Mouse (Mus musculus): ENCODE measurements around the gene Cdkl4. TPM values are rescaled to one million over a fixed set of nuclear protein-coding genes. Genes with fewer than 3 reads are reported as not detected.

Cdkl4 gene
- 0.24 TPM for polyA plus RNA-seq (2014; fragmentation: Illumina TruSeq; extraction: RNeasy Lipid Tissue Mini Kit (QIAGEN cat#74804); ENCODE audit: low read depth, low replicate concordance)

DNA sequence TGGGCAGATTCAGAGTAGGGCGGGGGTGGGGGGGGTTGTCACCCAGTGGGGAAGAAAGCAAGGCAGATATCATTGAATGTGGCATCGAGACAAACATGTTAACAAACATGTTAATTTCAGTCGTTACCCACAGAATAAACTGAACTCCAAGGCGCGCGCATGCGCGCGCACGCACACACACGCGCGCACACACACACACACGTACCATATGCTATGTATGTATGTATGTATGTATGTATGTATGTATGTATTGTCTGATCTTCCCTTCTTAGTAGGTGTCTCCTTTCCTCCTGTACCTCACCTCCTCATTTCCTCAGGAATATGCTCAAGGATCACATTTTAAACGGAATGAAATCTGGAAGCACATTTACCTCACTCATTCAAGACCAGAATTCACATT, at the start of gene Cdkl4:
Cdkl4 (minus strand) TSS at position 175 of the 400 bp plus-strand sequence.

DNA sequence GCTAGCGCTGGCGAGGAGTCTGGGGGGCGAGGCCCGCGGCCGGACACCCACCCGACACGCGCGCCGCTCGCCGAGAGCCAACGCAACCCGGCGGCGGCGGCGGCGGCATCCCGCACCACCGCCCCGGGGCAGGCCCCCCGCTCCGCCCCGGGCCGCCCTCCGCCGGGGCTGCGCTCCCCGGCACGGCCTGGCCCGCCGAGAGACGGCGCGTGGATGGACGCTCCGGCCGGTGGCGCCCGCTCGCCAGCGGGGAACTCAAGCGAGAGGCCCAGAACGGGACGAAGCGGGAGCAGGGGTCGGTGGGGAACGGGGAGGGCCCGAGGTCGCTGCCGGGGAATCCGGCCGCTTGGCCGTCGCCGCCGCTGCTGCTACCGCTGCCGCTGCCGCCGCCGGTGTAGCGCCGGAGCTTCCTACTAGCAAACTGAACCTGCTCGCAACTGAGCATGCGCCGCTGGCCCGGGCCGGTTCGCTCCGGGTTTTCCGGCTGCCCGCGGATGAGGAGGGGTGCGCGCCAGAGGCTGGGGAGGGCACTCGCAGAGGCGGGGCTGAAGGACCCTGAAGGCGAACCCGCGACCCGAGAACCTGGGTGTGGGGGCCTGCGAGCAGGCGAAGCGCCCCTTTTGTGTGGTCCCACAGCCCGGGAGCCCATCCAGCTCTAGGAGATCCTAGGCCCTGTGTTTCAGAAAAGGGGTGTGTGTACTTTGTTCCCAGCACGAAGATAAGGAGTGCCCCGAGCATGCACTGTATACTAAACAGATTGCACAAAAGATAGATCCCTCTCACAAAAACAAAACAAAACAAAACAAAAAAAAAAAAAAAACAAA, 97.4 kb downstream of the Cdkl4 start, which contains the start of gene Sos1:
Sos1 (minus strand) TSS at position 423 of the 824 bp plus-strand sequence.

Other genes starting within 250 kb of the Cdkl4 start
- not detected for gene Gm10190, start 204.3 kb downstream of the Cdkl4 start, polyA plus RNA-seq (2014; fragmentation: Illumina TruSeq; extraction: RNeasy Lipid Tissue Mini Kit (QIAGEN cat#74804); ENCODE audit: low read depth, low replicate concordance)
- 20.6 TPM for gene Sos1, start 97.4 kb downstream of the Cdkl4 start, polyA plus RNA-seq (2014; fragmentation: Illumina TruSeq; extraction: RNeasy Lipid Tissue Mini Kit (QIAGEN cat#74804); ENCODE audit: low read depth, low replicate concordance)
- gene Map4k3, start 150.7 kb upstream of the Cdkl4 start, polyA plus RNA-seq (2014; fragmentation: Illumina TruSeq; extraction: RNeasy Lipid Tissue Mini Kit (QIAGEN cat#74804); ENCODE audit: low read depth, low replicate concordance) = 28.5 TPM